Mouse (Mus musculus) WW6 (cell line): ENCODE results near the gene Dad1.
A peak's percentile ranks its signal among the peaks of the same experiment; 100 is the strongest.

Experiments used
- DNase-seq: peaks from one replicate; pipeline ENCODE4 v3.0.0-alpha.2; 2013; ENCODE audit warnings: low read depth, low spot score

The Dad1 gene

DNA sequence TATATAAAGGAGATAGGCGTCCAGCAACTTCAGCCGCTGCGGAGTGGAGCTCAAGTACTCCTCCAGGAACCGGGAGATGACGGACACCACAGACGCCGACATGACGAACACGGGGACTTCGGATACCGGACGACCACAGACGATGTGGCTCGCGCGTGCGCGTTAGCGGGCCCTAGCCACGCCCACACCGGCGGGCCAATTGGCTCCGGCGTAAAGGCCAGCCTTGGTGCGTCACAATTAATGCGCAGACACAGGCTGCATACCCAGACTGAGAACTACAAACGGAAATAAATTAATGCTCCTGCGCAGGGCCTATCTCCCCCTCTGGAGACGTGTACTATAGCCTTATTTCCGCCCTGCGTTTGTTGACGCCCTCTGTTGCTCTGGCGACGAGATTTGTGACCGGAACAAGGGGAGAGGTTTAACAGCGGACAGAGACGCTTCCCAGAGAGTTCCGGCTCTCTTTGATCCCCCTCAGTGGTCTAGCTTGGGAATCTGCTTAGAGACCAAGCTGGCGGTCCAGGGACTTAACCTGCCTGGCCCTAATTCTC, at the start of gene Dad1, which contains the start of gene Abhd4:
Dad1 (minus strand) TSS at position 364 of the 551 bp plus-strand sequence.
Abhd4 (plus strand) TSS at position 448 of the 551 bp plus-strand sequence.
- DNase-seq, result peak; percentile 90

DNA sequence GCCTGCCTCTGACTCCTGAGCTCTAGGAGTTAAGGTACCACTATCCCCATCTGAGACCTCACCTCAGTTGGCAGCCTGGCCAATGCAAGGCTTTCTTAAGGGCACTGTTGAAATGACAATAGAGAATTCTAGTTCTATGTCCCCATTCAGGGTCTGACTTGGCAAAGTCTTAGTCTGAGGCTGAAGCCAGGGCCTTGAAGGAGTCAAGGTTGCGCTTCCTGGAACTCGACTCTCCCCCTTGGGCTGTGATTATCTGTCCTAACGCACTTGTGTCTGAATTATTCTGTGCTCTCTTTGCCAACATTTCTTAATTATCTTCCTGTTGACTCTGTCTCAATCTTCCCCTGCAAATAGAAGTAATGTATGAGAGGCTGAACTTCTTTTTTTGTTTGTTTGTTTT, 46.8 kb upstream of the Dad1 start:
- no peak for DNase-seq

DNA sequence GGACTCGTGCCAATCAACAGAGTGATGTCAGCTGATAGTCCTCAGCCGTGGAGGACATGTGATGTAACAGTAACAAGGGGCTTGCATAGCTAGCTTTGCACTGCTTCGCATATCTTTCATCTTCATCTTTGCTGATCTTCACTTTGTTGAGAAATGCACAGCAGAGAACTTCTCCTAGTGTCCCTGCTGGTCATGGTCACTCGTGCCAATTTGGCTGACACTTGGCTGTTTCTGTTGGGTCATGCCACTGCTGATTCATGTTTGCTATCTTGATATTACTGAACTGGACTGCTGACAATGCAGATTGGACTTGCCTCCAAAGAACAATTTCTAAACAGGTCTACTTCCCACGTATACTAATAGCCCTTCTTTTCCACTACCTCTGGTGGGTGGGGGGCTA, 46.2 kb upstream of the Dad1 start:
- DNase-seq, result no peak

- DNase-seq, result no peak
Measured at GRCm38 (mm10) chr14:54284839-54285238, 30.9 kb upstream of the Dad1 start, which contains the start of gene Olfr49. TSS of gene Olfr49 (minus strand) at chr14:54284939.

DNA sequence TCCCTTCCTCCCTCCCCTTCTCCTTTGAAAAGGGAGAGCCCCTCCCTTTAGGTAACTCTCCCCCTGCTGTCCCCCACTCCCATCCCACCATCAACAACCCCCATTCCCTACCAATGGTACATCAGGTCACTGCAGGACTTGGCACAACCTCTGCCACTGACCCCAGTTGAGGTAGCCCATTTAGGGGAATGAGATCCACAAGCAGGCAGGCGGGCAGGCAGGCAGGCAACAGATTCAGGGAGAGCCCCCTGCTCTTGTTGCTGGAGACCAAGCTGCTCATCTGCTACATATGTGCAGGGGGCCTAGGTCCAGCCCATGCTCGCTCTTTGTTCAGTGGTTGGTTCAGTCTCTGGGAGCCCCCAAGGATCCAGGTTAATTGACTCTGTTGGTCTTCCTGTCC, 22.5 kb upstream of the Dad1 start:
- DNase-seq, result no peak

DNA sequence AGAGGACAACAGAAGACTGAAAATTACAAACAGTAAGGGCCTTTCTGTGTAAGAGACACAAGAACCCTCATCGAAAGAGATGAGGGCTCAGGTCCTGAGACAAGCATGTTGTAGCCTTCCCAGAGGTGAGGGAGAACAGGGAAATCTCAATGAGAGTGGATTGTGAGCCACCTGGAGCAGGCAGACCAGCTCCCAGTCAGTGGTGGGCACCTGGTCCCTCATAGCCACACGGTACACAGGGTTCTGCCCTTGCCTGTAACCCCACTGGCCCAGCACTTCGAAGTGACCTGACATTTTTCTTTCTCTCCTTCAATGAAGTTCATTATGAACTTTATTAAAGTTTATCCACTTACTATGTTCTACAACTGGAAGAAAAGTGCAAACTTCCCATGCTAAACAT, 18.8 kb upstream of the Dad1 start:
- no peak for DNase-seq

GRCm38 (mm10) chr14:54271976-54272606, 18.2 kb upstream of the Dad1 start:
- no peak for DNase-seq

GRCm38 (mm10) chr14:54270413-54270812, 16.5 kb upstream of the Dad1 start:
- DNase-seq, result no peak

DNA sequence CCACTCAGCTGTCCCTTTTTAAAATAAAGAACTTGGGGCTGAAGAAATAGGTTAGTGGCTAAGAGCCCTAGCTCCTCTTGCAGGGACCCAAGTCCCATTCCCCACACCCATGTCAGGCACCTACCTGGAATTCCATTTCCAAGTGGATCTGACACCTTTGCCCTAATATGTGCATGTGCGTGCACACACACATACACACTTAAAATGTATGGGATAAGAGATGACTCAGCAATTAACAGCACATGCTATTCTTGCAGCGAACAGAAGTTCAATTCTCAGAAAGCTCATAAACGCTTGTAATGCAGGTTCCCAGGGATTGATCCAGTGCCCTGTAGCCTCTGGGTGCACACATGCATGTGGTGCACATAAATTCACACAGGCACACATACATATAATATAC, 15.7 kb upstream of the Dad1 start:
- DNase-seq, result no peak

GRCm38 (mm10) chr14:54267966-54268365, 14.1 kb upstream of the Dad1 start:
- DNase-seq, result no peak

- no peak for DNase-seq
Measured at GRCm38 (mm10) chr14:54265951-54266350, 12.0 kb upstream of the Dad1 start.

GRCm38 (mm10) chr14:54265093-54265492, 11.2 kb upstream of the Dad1 start:
- no peak for DNase-seq

DNA sequence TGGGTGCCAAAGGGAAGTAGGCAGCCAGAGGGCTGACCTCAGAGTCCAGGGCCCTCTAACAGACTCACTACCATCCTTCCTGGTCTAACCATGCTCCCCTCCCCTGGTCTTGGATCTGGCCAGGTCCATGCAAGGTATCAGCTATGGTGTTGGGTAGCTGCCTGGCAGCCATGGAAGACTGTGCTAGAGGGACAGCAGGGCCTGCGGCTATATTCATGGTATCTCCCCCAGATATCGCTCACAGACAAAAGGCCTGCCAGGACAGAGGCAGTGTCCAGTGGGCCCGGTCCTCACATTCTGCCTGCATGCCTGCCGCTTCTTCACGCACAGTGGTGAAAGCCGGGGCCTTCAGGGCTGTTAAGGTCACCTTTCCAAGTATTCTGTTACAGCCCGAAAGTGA, 10.3 kb upstream of the Dad1 start:
- no peak for DNase-seq

DNA sequence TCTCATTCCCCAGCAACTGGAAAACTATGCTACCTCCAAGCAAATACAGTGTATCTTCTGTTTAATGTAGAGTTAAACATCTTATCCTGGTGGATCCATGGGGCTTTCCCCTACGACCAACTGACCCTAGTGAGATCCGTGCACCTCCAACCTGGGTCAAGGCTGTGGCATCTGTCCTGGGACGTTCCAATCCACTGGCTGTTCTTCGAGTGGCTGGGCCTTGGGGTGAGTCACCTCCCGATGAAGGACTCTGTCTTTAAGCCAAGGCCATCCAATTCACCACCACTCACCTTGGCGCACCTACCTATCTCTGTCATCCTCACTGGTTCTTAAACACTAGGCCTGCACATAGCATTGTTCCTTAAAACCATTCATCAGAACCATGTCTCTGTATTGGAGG, 9.2 kb upstream of the Dad1 start:
- DNase-seq, result no peak

DNA sequence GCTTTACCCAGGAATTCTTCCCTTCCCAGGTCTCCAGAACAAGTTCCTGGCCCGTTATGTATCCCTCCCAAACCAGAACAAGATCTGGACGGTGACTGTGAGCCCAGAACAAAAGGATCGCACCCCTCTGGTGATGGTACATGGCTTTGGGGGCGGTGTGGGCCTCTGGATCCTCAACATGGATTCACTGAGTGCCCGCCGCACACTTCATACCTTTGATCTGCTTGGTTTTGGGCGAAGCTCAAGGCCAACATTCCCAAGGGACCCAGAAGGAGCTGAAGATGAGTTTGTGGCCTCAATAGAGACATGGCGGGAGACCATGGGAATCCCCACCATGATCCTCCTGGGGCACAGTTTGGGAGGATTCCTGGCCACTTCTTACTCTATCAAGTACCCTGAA, 8.7 kb upstream of the Dad1 start:
- no peak for DNase-seq

GRCm38 (mm10) chr14:54261386-54261785, 7.5 kb upstream of the Dad1 start:
- no peak for DNase-seq

- no peak for DNase-seq
Measured at GRCm38 (mm10) chr14:54260196-54260595, 6.3 kb upstream of the Dad1 start.

DNA sequence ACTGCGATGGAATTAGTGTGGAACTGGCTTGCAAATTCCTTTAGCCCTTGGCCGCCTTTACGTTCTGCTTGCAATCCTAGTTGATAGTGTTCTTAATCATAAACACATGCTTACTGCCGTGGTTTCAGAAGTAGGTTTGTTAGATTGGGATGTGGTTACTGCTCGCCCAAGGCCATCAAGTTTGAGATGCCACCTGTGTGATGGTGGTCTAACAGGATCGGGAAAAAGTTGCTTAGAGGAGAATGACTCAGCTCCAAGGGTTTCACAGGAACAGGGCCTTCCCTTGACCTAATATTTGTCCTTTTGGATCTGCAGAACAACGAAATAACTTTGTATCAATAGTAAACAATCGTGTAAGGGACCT, 5.8 kb upstream of the Dad1 start:
- no peak for DNase-seq

GRCm38 (mm10) chr14:54259003-54259721, 5.3 kb upstream of the Dad1 start:
- DNase-seq, result peak; percentile 77

GRCm38 (mm10) chr14:54258131-54258670, 4.3 kb upstream of the Dad1 start:
- DNase-seq, result no peak

DNA sequence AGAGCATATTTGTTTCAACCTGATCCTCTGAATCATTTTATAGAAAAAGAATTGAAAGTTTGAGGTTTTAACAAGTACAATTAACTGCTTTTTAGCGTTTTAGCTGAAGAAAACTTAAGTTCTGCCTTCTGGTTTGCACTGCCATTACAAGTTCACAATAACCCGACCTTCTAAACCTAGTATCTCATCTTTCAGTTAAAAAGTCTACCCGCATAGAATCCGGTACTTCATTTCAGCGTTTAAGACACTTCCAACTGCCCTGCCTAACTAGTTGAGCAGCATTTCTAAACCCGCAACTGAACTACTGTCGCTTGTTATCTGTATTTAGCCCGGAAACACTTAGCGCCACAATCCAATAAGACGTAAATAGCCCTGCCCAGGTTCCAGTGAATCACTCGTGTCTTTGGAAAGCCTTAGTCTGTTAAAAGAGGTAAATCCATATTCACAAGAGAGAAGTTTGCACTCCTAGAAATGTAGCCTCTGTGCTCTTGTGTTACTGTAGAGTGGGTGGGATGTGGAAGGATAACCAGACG, 832 bp upstream of the Dad1 start:
- no peak for DNase-seq

DNA sequence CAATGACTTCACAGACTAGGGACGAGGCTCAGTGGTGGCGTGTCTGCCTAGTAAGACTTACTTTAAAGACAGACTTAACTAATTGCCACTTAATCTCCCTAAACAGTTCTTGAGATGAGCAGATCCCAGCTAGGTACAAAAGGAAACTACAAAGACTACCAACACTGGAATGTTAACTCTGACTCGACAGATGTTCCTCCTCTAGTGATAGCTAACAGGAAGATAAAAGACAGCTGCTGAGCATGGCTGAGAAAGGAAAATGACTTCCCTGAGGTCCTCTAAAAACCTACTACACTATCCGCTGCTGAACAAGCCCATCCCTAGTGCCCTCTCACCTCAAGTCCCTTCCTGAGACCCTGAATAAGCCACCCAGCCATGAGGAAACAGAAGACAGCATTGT, 3.8 kb downstream of the Dad1 start:
- DNase-seq, result no peak

DNA sequence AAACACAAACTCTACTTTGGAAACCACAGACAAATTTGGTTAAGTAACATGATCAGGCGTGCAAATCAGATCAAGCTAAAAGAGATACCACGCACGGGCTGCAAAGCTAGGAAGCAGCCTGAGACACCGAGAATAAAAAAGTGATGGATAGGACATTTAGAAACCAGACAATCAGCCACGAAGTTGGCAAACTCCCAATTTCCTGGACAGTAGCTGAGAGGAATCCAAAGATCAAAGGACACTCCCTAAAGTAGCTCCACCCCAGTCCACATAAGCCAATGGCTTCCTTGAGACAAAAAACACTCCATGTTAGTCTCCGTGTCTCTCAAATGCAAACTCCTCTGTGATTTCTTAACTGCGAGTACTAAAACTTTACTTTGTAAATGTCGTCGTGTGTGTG, 4.6 kb downstream of the Dad1 start:
- no peak for DNase-seq
